Mouse (Mus musculus) cerebellum, postnatal 10 days (tissue): ENCODE measurements around the gene Shisa9.
A peak's percentile ranks its signal among the peaks of the same experiment; 100 is the strongest.

Source experiments
- DNase-seq, 2 experiments: peaks; one replicate each; pipeline ENCODE4 v3.0.0; 2021; ENCODE audit warnings: mixed read lengths in 2 of 2

The Shisa9 gene

GRCm38 (mm10) chr16:12203055-12203454 is 219.1 kb downstream of the Shisa9 start:
- DNase-seq = no peak

- DNase-seq = no peak
These were observed 220.5 kb downstream of the Shisa9 start for GRCm38 (mm10) chr16:12204423-12204822.

- no peak for DNase-seq
These were observed 222.6 kb downstream of the Shisa9 start for GRCm38 (mm10) chr16:12206421-12206950.

GRCm38 (mm10) chr16:12206951-12207350 is 223.0 kb downstream of the Shisa9 start:
- DNase-seq = no peak

- no peak for DNase-seq
These were observed 225.4 kb downstream of the Shisa9 start for GRCm38 (mm10) chr16:12209355-12209754.

- DNase-seq = no peak
These were observed 225.9 kb downstream of the Shisa9 start for GRCm38 (mm10) chr16:12209819-12210218.

- DNase-seq = no peak
These were observed 230.1 kb downstream of the Shisa9 start for GRCm38 (mm10) chr16:12214018-12214417.

- DNase-seq = no peak
These were observed 233.6 kb downstream of the Shisa9 start for GRCm38 (mm10) chr16:12217289-12218150.

GRCm38 (mm10) chr16:12218151-12218532 is 234.2 kb downstream of the Shisa9 start:
- no peak for DNase-seq

GRCm38 (mm10) chr16:12219821-12220220 is 235.9 kb downstream of the Shisa9 start:
- DNase-seq = no peak

- DNase-seq = no peak
These were observed 239.6 kb downstream of the Shisa9 start for GRCm38 (mm10) chr16:12223537-12223936.

GRCm38 (mm10) chr16:12226937-12227336 is 243.0 kb downstream of the Shisa9 start:
- no peak for DNase-seq

GRCm38 (mm10) chr16:12233288-12233687 is 249.4 kb downstream of the Shisa9 start:
- DNase-seq = peak; percentile 31 to 61

GRCm38 (mm10) chr16:12234289-12234688 is 250.4 kb downstream of the Shisa9 start:
- no peak for DNase-seq

GRCm38 (mm10) chr16:12238611-12239010 is 254.7 kb downstream of the Shisa9 start:
- DNase-seq = no peak

- no peak for DNase-seq
These were observed 275.4 kb downstream of the Shisa9 start for GRCm38 (mm10) chr16:12259361-12259760.

GRCm38 (mm10) chr16:12265828-12266227 is 281.9 kb downstream of the Shisa9 start:
- no peak for DNase-seq

- peak in 1 of 2 experiments; percentile 26 for DNase-seq
These were observed 316.6 kb downstream of the Shisa9 start for GRCm38 (mm10) chr16:12300523-12300922.

GRCm38 (mm10) chr16:12303420-12303819 is 319.5 kb downstream of the Shisa9 start:
- no peak for DNase-seq

- no peak for DNase-seq
These were observed 323.5 kb downstream of the Shisa9 start for GRCm38 (mm10) chr16:12307318-12307965.

GRCm38 (mm10) chr16:12309826-12310225 is 325.9 kb downstream of the Shisa9 start:
- DNase-seq = no peak

GRCm38 (mm10) chr16:12315627-12316026 is 331.7 kb downstream of the Shisa9 start:
- no peak for DNase-seq
